Mouse (Mus musculus): Measurements from ENCODE around the gene Aprt. TPM values are rescaled to one million over a fixed set of nuclear protein-coding genes. Genes with fewer than 3 reads are reported as not detected.

Gene Aprt
- polyA plus RNA-seq, 1 experiment from 2014 or later: 681 TPM

DNA sequence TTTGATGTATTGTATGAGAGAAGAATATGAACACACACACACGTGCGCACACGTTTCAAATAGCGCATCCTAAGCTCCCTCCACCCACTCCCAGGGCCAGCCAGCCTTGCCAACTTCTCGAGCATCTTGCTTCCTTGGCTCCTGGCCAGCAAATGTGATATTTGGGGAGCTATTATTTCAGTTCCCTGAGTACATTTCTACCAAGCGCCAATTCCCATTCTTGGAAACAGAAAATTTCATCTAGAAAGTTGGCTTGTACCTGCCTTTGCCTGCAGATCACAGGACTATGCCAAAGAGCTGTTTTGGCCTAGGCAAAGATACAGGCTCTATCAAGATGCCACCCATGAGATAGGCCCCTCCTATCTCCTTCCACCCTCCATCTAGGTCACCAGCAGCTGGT lies 21.9 kb downstream of the Aprt start:
- TF ChIP-seq CTCF (IDR thresholded peaks at IDR 0.05; ENCODE audit: low read depth): no peak
- ATAC-seq: no peak
- Histone ChIP-seq H3K9me3 (ENCODE audit: control insufficient read depth) (no peaks in the 10 kb centered on the region), H3K4me2 (replicated peaks; ENCODE audit: low read depth) (no peak overlapping the region), H3K4me1 (replicated peaks; ENCODE audit: control insufficient read depth, insufficient read depth, low read length) (0 out of 2 replicates have a peak, but pooled peaks cover 4% of the 10 kb centered on the region), H3K27me3 (replicated peaks; ENCODE audit: control insufficient read depth, insufficient read depth, low read length) (no peaks in the 10 kb centered on the region), H3K27ac (ENCODE audit: low read depth, low read length) (no peak overlapping the region), H3K9ac (ENCODE audit: low read depth, low read length) (no peak overlapping the region), H3K36me3 (ENCODE audit: control insufficient read depth, insufficient read depth) (no peaks in the 10 kb centered on the region), H3K4me3 (ENCODE audit: low read depth, low read length) (no peak overlapping the region)
- 67% methylated on average over 6 of the region's 6 CpGs for WGBS

- Histone ChIP-seq H3K27me3 (replicated peaks; ENCODE audit: control insufficient read depth, insufficient read depth, low read length) (no peaks in the 10 kb centered on the region), H3K4me3 (ENCODE audit: low read depth, low read length) (peak within 1 kb of the TSS; percentile 73), H3K4me1 (replicated peaks; ENCODE audit: control insufficient read depth, insufficient read depth, low read length) (peaks cover 7% of the 10 kb centered on the region; the same call in 1 of the 2 replicates), H3K27ac (ENCODE audit: low read depth, low read length) (peak within 1 kb of the TSS; percentile 83), H3K9ac (ENCODE audit: low read depth, low read length) (peak within 1 kb of the TSS; percentile 82), H3K36me3 (ENCODE audit: control insufficient read depth, insufficient read depth) (no peaks in the 10 kb centered on the region), H3K9me3 (ENCODE audit: control insufficient read depth) (no peaks in the 10 kb centered on the region), H3K4me2 (replicated peaks; ENCODE audit: low read depth) (peak within 1 kb of the TSS; percentile 99)
- peak; percentile 77 for ATAC-seq
- 11% methylated on average over 46 of the region's 56 CpGs for WGBS
- peak; percentile 100 for TF ChIP-seq CTCF (IDR thresholded peaks at IDR 0.05; ENCODE audit: low read depth)
These were observed 25.3 kb downstream of the Aprt start, which contains the start of gene Piezo1 for GRCm38 (mm10) chr8:122551265-122552051. Piezo1 (minus strand) TSS chr8:122551329.

- Histone ChIP-seq H3K36me3 (ENCODE audit: control insufficient read depth, insufficient read depth) (no peaks in the 10 kb centered on the region), H3K4me1 (replicated peaks; ENCODE audit: control insufficient read depth, insufficient read depth, low read length) (peaks cover 7% of the 10 kb centered on the region; the same call in 1 of the 2 replicates), H3K9me3 (ENCODE audit: control insufficient read depth) (no peaks in the 10 kb centered on the region), H3K9ac (ENCODE audit: low read depth, low read length) (peak overlapping the region; percentile 82), H3K4me3 (ENCODE audit: low read depth, low read length) (peak overlapping the region; percentile 73), H3K27ac (ENCODE audit: low read depth, low read length) (peak overlapping the region; percentile 83), H3K27me3 (replicated peaks; ENCODE audit: control insufficient read depth, insufficient read depth, low read length) (no peaks in the 10 kb centered on the region), H3K4me2 (replicated peaks; ENCODE audit: low read depth) (peak overlapping the region; percentile 99)
- no peak for ATAC-seq
- TF ChIP-seq CTCF (IDR thresholded peaks at IDR 0.05; ENCODE audit: low read depth): no peak
- WGBS: under 1% methylated on average over 39 of the region's 43 CpGs
These were observed 25.8 kb downstream of the Aprt start for GRCm38 (mm10) chr8:122550995-122551264.

GRCm38 (mm10) chr8:122550234-122550994 lies 26.3 kb downstream of the Aprt start:
- H3K4me2 ChIP-seq (replicated peaks; ENCODE audit: low read depth): peak overlapping the region; percentile 99
- H3K9ac ChIP-seq (ENCODE audit: low read depth, low read length): peak overlapping the region; percentile 82
- TF ChIP-seq CTCF (IDR thresholded peaks at IDR 0.05; ENCODE audit: low read depth): no peak
- no peaks in the 10 kb centered on the region for H3K27me3 ChIP-seq (replicated peaks; ENCODE audit: control insufficient read depth, insufficient read depth, low read length)
- no peaks in the 10 kb centered on the region for H3K36me3 ChIP-seq (ENCODE audit: control insufficient read depth, insufficient read depth)
- ATAC-seq: peak; percentile 43
- peaks cover 7% of the 10 kb centered on the region; the same call in 1 of the 2 replicates for H3K4me1 ChIP-seq (replicated peaks; ENCODE audit: control insufficient read depth, insufficient read depth, low read length)
- 5% methylated on average over 52 of the region's 52 CpGs for WGBS
- H3K27ac ChIP-seq (ENCODE audit: low read depth, low read length): peak overlapping the region; percentile 83
- H3K9me3 ChIP-seq (ENCODE audit: control insufficient read depth): no peaks in the 10 kb centered on the region
- H3K4me3 ChIP-seq (ENCODE audit: low read depth, low read length): peak overlapping the region; percentile 73

DNA sequence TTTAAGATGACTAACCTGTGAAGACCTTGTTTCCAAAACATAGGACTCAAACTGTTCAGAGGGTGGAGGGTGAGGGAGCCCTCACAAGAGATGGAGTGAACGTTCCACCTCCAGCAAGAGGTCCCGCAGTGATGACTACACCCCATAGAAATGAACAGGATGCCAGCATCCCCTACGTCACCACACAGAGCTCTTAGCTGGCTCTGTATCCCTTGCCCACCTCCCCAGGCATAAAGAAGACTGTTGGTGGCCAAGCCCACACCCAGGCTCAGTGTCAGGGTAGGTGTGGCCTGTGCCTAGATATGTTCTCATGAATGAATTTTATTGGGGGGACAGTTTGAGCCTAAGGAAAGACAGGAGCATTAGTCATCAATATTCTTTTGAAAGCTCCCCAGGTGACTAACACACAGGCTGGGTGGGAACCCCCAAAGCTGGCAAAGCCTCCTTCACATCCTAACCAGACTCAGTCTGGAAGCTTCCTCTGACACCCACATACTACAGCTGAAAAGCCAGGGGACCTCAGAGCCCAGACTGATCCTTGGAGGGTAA lies 27.7 kb downstream of the Aprt start:
- ATAC-seq: no peak
- Histone ChIP-seq H3K9ac (ENCODE audit: low read depth, low read length) (no peak overlapping the region), H3K9me3 (ENCODE audit: control insufficient read depth) (no peaks in the 10 kb centered on the region), H3K4me3 (ENCODE audit: low read depth, low read length) (no peak overlapping the region), H3K4me1 (replicated peaks; ENCODE audit: control insufficient read depth, insufficient read depth, low read length) (peaks cover 7% of the 10 kb centered on the region; the same call in 1 of the 2 replicates), H3K27me3 (replicated peaks; ENCODE audit: control insufficient read depth, insufficient read depth, low read length) (no peaks in the 10 kb centered on the region), H3K27ac (ENCODE audit: low read depth, low read length) (no peak overlapping the region), H3K36me3 (ENCODE audit: control insufficient read depth, insufficient read depth) (no peaks in the 10 kb centered on the region), H3K4me2 (replicated peaks; ENCODE audit: low read depth) (peak overlapping the region; percentile 99; the same call in 1 of the 2 replicates)
- 86% methylated on average over 3 of the region's 3 CpGs for WGBS
- no peak for TF ChIP-seq CTCF (IDR thresholded peaks at IDR 0.05; ENCODE audit: low read depth)

GRCm38 (mm10) chr8:122548331-122548730 lies 28.4 kb downstream of the Aprt start:
- Histone ChIP-seq H3K9ac (ENCODE audit: low read depth, low read length) (no peak overlapping the region), H3K4me3 (ENCODE audit: low read depth, low read length) (no peak overlapping the region), H3K36me3 (ENCODE audit: control insufficient read depth, insufficient read depth) (no peaks in the 10 kb centered on the region), H3K4me1 (replicated peaks; ENCODE audit: control insufficient read depth, insufficient read depth, low read length) (peaks cover 7% of the 10 kb centered on the region; the same call in 1 of the 2 replicates), H3K9me3 (ENCODE audit: control insufficient read depth) (no peaks in the 10 kb centered on the region), H3K4me2 (replicated peaks; ENCODE audit: low read depth) (no peak overlapping the region), H3K27ac (ENCODE audit: low read depth, low read length) (no peak overlapping the region), H3K27me3 (replicated peaks; ENCODE audit: control insufficient read depth, insufficient read depth, low read length) (no peaks in the 10 kb centered on the region)
- 65% methylated on average over 13 of the region's 13 CpGs for WGBS
- TF ChIP-seq CTCF (IDR thresholded peaks at IDR 0.05; ENCODE audit: low read depth): no peak
- ATAC-seq: no peak

Measured in intestine, postnatal 0 days (tissue).